Mouse (Mus musculus) bone marrow, adult 2 months (tissue): Measurements from ENCODE around the gene Lsm14a. TPM values are rescaled to one million over a fixed set of nuclear protein-coding genes. Genes with fewer than 3 reads are reported as not detected.
"Not testable (repeated sequence)": the region's sequence is repeated elsewhere in the genome, so short reads cannot be mapped to it uniquely, and the experiment has no call there.

Source experiments
- H3K27ac ChIP-seq: fragments of 200-500 bp; 2 replicates; pipeline ENCODE4 v1.5.1; 2012; ENCODE audit warnings: low read depth, mild to moderate bottlenecking, control low read depth, inconsistent platforms, low read length; ENCODE audit not compliant: control insufficient read depth, poor library complexity, insufficient read depth
- H3K4me1 ChIP-seq: fragments of 200-500 bp; 2 replicates; pipeline ENCODE4 v1.6.1; 2011; ENCODE audit warnings: low read length; ENCODE audit not compliant: control insufficient read depth, insufficient read depth
- H3K4me3 ChIP-seq: fragments of 200-500 bp; replicated peaks from 2 replicates; pipeline ENCODE3; 2011; ENCODE audit warnings: mild to moderate bottlenecking, low read depth, low read length, control low read depth; ENCODE audit not compliant: control insufficient read depth
- CTCF ChIP-seq: fragments of 200-500 bp; IDR thresholded peaks from 2 replicates; pipeline ENCODE4 v1.5.1; 2011; ENCODE audit warnings: low read length, control low read depth; ENCODE audit not compliant: control insufficient read depth, insufficient read depth
- POLR2A ChIP-seq: fragments of 200-500 bp; IDR thresholded peaks from 2 replicates; pipeline ENCODE4 v1.6.1; 2011; ENCODE audit warnings: low read depth, mild to moderate bottlenecking, control low read depth, low read length, borderline replicate concordance; ENCODE audit not compliant: control insufficient read depth
- WGBS: fragments of 180-500 bp; shearing (Covaris S2); methylation state at CpG from one replicate; pipeline ENCODE4 v1.1.7; 2018; 5-methylcytosine and 5-hydroxymethylcytosine counted together
- polyA plus RNA-seq: library from polyadenylated mRNA; stranded (reverse); fragments of >200 nt; gene quantifications from 2 replicates; pipeline ENCODE4 v1.2.4, GENCODE M21; 2011; ENCODE audit warnings: low replicate concordance; ENCODE audit not compliant: missing spikeins, insufficient read depth, insufficient read length

Lsm14a gene
- polyA plus RNA-seq, 1 experiment = 64.8 TPM

- 81% methylated on average over 3 of the region's 3 CpGs for WGBS
- H3K4me3 ChIP-seq = no peak overlapping the region
- H3K4me1 ChIP-seq = no peaks in the 10 kb centered on the region
- H3K27ac ChIP-seq = no peak overlapping the region
- TF ChIP-seq POLR2A = no peak
- no peak for TF ChIP-seq CTCF
Observed at GRCm38 (mm10) chr7:34347041-34347440, 46.1 kb downstream of the Lsm14a start.

- Histone ChIP-seq H3K4me1 (no peaks in the 10 kb centered on the region), H3K27ac (no peak overlapping the region), H3K4me3 (no peak overlapping the region)
- WGBS = 64% methylated on average over 4 of the region's 4 CpGs
- no peak for TF ChIP-seq CTCF
Observed at GRCm38 (mm10) chr7:34346505-34346904, 46.6 kb downstream of the Lsm14a start.

- Histone ChIP-seq H3K27ac (no peak overlapping the region), H3K4me1 (peaks cover 4% of the 10 kb centered on the region), H3K4me3 (no peak overlapping the region)
- TF ChIP-seq CTCF (no peak), POLR2A (no peak)
- WGBS = 67% methylated on average over 10 of the region's 10 CpGs
Observed at GRCm38 (mm10) chr7:34342040-34342793, 50.9 kb downstream of the Lsm14a start.

GRCm38 (mm10) chr7:34340841-34341240, 52.3 kb downstream of the Lsm14a start:
- H3K27ac ChIP-seq = no peak overlapping the region
- peaks cover 4% of the 10 kb centered on the region for H3K4me1 ChIP-seq
- 93% methylated on average over 5 of the region's 5 CpGs for WGBS
- no peak for TF ChIP-seq CTCF
- H3K4me3 ChIP-seq = no peak overlapping the region

- WGBS = 71% methylated on average over 5 of the region's 5 CpGs
- TF ChIP-seq POLR2A (no peak), CTCF (no peak)
- Histone ChIP-seq H3K4me1 (peaks cover 4% of the 10 kb centered on the region), H3K27ac (no peak overlapping the region), H3K4me3 (no peak overlapping the region)
Observed at GRCm38 (mm10) chr7:34339164-34339489, 54.0 kb downstream of the Lsm14a start.

GRCm38 (mm10) chr7:34338445-34339163, 54.5 kb downstream of the Lsm14a start:
- Histone ChIP-seq H3K4me1 (peaks cover 4% of the 10 kb centered on the region), H3K27ac (no peak overlapping the region), H3K4me3 (no peak overlapping the region)
- TF ChIP-seq CTCF (no peak), POLR2A (no peak)
- WGBS = 67% methylated on average over 9 of the region's 9 CpGs

GRCm38 (mm10) chr7:34337268-34337667, 55.8 kb downstream of the Lsm14a start:
- Histone ChIP-seq H3K4me3 (no peak overlapping the region), H3K4me1 (peaks cover 4% of the 10 kb centered on the region), H3K27ac (no peak overlapping the region)
- 19% methylated on average over 2 of the region's 2 CpGs for WGBS
- TF ChIP-seq CTCF = no peak
- TF ChIP-seq POLR2A = no peak

- not testable (repeated sequence) for H3K4me1 ChIP-seq, H3K27ac ChIP-seq, H3K4me3 ChIP-seq
- WGBS = 86% methylated on average over 1 of the region's 1 CpGs
Observed at GRCm38 (mm10) chr7:34336545-34336944, 56.6 kb downstream of the Lsm14a start.

GRCm38 (mm10) chr7:34327493-34327892, 65.6 kb downstream of the Lsm14a start:
- TF ChIP-seq POLR2A (no peak), CTCF (no peak)
- WGBS = 60% methylated on average over 3 of the region's 3 CpGs
- Histone ChIP-seq H3K4me3 (no peak overlapping the region), H3K27ac (no peak overlapping the region), H3K4me1 (no peaks in the 10 kb centered on the region)
